In the genomic region with DNA sequence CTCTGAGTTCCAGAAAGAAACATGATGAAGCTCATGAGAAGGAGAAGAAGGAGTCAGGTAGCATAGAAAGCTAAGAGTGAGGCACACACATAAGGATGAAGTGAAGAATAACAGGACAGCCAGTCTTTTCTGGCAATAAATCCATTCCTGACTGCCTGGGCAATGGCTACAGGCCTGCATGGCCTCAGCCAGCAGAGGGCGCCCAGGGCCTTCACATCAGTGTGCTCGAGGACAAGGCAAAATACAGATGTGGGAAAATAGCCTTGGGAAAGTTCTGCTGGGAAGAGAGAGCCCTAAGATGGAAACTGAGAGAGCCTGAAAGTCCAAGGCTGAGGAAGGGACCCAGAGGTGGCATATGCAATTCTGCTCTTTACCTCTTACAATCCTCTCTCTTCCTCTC, we compare ENCODE assay signal across 8 mouse cellular contexts. TPM values are rescaled to one million over a fixed set of nuclear protein-coding genes. Genes with fewer than 3 reads are reported as not detected.
DNase-seq lines count a peak whose midpoint lies in the region; ATAC-seq and TF ChIP-seq lines count a peak whose summit lies in the region.

No protein-coding gene starts in this region.

- WGBS in forebrain, embryonic 15.5 days, result 0% methylated on average over 2 of the region's 2 CpGs
- 0% methylated on average over 2 of the region's 2 CpGs for WGBS in lung, embryonic 14.5 days

- no peaks in the 10 kb centered on the region for H3K4me1 ChIP-seq in MEL (ENCODE audit: control insufficient read depth in 1 of 2, insufficient read depth in 2 of 2, low read length in 2 of 2)
- H3K4me1 ChIP-seq in forebrain, embryonic 15.5 days, result no peaks in the 10 kb centered on the region
- no peaks in the 10 kb centered on the region for H3K4me1 ChIP-seq in lung, embryonic 14.5 days (ENCODE audit: insufficient read depth)

- no peak overlapping the region for H3K4me3 ChIP-seq in MEL (ENCODE audit: control insufficient read depth in 1 of 2, insufficient read depth in 1 of 2, low read depth in 2 of 2, low read length in 2 of 2)
- no peak overlapping the region for H3K4me3 ChIP-seq in forebrain, embryonic 15.5 days
- no peak overlapping the region for H3K4me3 ChIP-seq in lung, embryonic 14.5 days (ENCODE audit: low read depth, low read length)

- peak; percentile 23 for DNase-seq in MEL (ENCODE audit: low read depth, low spot score)
- peak; percentile 71 for DNase-seq in cerebellum, adult 11 months
- peak; percentile 60 to 86 for DNase-seq in layer of hippocampus, adult 18-20 months (ENCODE audit: low spot score in 2 of 2)
- peak; percentile 94 for DNase-seq in lung, embryonic 14.5 days
- peak; percentile 9 for DNase-seq in retina, adult 2 months (ENCODE audit: low read depth, low spot score)
- DNase-seq in urinary bladder, postnatal 36 days (ENCODE audit: low spot score in 2 of 2), result peak; percentile 60 to 69

- no peak for TF ChIP-seq EP300 in MEL (IDR thresholded peaks at IDR 0.05; ENCODE audit: low read depth in 1 of 2, low read length in 2 of 2)

- H3K9me3 ChIP-seq in MEL (replicated peaks; ENCODE audit: insufficient read depth, low read length), result no peaks in the 10 kb centered on the region
- H3K9me3 ChIP-seq in forebrain, embryonic 15.5 days, result no peaks in the 10 kb centered on the region
- no peaks in the 10 kb centered on the region for H3K9me3 ChIP-seq in lung, embryonic 14.5 days (ENCODE audit: low read depth, low read length)

- H3K4me2 ChIP-seq in forebrain, embryonic 15.5 days (replicated peaks), result no peak overlapping the region
- H3K4me2 ChIP-seq in lung, embryonic 14.5 days, result no peak overlapping the region

- no peaks in the 10 kb centered on the region for H3K27me3 ChIP-seq in MEL (ENCODE audit: control insufficient read depth in 1 of 2, insufficient read depth in 2 of 2, low read length in 2 of 2)
- no peaks in the 10 kb centered on the region for H3K27me3 ChIP-seq in forebrain, embryonic 15.5 days
- H3K27me3 ChIP-seq in lung, embryonic 14.5 days (ENCODE audit: insufficient read depth, low read length), result no peaks in the 10 kb centered on the region

- ATAC-seq in forebrain, embryonic 15.5 days (replicated peaks), result peak; percentile 89
- peak; percentile 53 to 78; a peak in 3 of 4 replicates for ATAC-seq in hematopoietic stem cell, adult 5-6 weeks (replicated peaks in 1 of 2; ENCODE audit: insufficient read depth in 1 of 2, low FRiP score in 2 of 2, low TSS enrichment in 1 of 2, low read depth in 1 of 2, poor library complexity in 2 of 2, severe bottlenecking in 2 of 2)
- ATAC-seq in lung, embryonic 14.5 days (ENCODE audit: insufficient read depth), result peak; percentile 84

- no peak for TF ChIP-seq POLR2A in MEL (IDR thresholded peaks at IDR 0.05; ENCODE audit: control insufficient read depth in 1 of 2, insufficient read depth in 1 of 2, low read depth in 1 of 2, low read length in 2 of 2, poor library complexity in 1 of 2)

- TF ChIP-seq CTCF in MEL (IDR thresholded peaks at IDR 0.05 in 2 of 3, conservative IDR thresholded peaks at IDR 0.05 in 1 of 3; ENCODE audit: control insufficient read depth in 1 of 3, insufficient read depth in 1 of 3, low read depth in 2 of 3, low read length in 3 of 3, poor library complexity in 1 of 3, severe bottlenecking in 1 of 3), result peak; percentile 45 to 72 (median 48)
- peak; percentile 96 for TF ChIP-seq CTCF in lung, embryonic 14.5 days (IDR thresholded peaks at IDR 0.05; ENCODE audit: low read depth)

- no peaks in the 10 kb centered on the region for H3K36me3 ChIP-seq in MEL (ENCODE audit: control insufficient read depth in 1 of 2, insufficient read depth in 2 of 2, low read length in 2 of 2)
- H3K36me3 ChIP-seq in forebrain, embryonic 15.5 days, result no peaks in the 10 kb centered on the region
- H3K36me3 ChIP-seq in lung, embryonic 14.5 days (ENCODE audit: insufficient read depth), result no peaks in the 10 kb centered on the region

- H3K27ac ChIP-seq in MEL (ENCODE audit: control insufficient read depth, low read depth, low read length), result no peak overlapping the region
- H3K27ac ChIP-seq in forebrain, embryonic 15.5 days (replicated peaks), result no peak overlapping the region
- no peak overlapping the region for H3K27ac ChIP-seq in lung, embryonic 14.5 days (ENCODE audit: low read depth)

- no peak overlapping the region for H3K9ac ChIP-seq in MEL (ENCODE audit: control insufficient read depth, low read depth, low read length, poor library complexity, severe bottlenecking)
- no peak overlapping the region for H3K9ac ChIP-seq in forebrain, embryonic 15.5 days (replicated peaks)
- H3K9ac ChIP-seq in lung, embryonic 14.5 days, result no peak overlapping the region

- H3K79me2 ChIP-seq in MEL (ENCODE audit: control insufficient read depth, insufficient read depth, low read length, poor library complexity), result no peaks in the 10 kb centered on the region

- TF ChIP-seq RAD21 in MEL (IDR thresholded peaks at IDR 0.05; ENCODE audit: low read depth, low read length), result peak; percentile 50

TF ChIP-seq in MEL, 35 proteins besides CTCF, POLR2A, EP300 and RAD21:
- no peak for TF ChIP-seq JUND (IDR thresholded peaks at IDR 0.05; ENCODE audit: low read depth, low read length)
- no peak for TF ChIP-seq ZMIZ1 (IDR thresholded peaks at IDR 0.05; ENCODE audit: low read depth, low read length)
- TF ChIP-seq SMC3 (IDR thresholded peaks at IDR 0.05; ENCODE audit: low read depth, low read length), result peak; percentile 53
- TF ChIP-seq ZC3H11A (IDR thresholded peaks at IDR 0.05; ENCODE audit: low read depth, low read length), result peak; percentile 28; the same call in 1 of the 2 replicates
TF ChIP-seq in MEL: peak in this region for 2.

RNA-seq across cellular contexts. Expression of a gene that starts 49.9 kb away (rescaled TPM):
- 7.7 and 7.9 TPM in 2 replicates for total RNA-seq in MEL (2012; rRNA removed)
- polyA plus RNA-seq in MEL (2012; ENCODE audit: insufficient read depth in 1 of 2, insufficient read length in 2 of 2, low read depth in 1 of 2, low replicate concordance in 2 of 2, missing spikeins in 1 of 2), result 1 to 10 TPM in 1 of 2 experiments, not detected in 1; 8.7 TPM
- 138 and 144 TPM in 2 replicates for polyA plus RNA-seq in forebrain, embryonic 15.5 days (2015; fragmentation: Nextera tagmentation; extraction: Ambion mirVana)
- 7.4 and 15.9 TPM in 2 replicates for total RNA-seq in hematopoietic stem cell, adult 5-6 weeks (2017)
- 100 to 1,000 TPM; 207 to 219 TPM for total RNA-seq in layer of hippocampus, adult 18-20 months (2021)
- polyA plus RNA-seq in lung, embryonic 14.5 days (2014; fragmentation: Nextera tagmentation; extraction: Ambion mirVana), result 46.8 and 54.2 TPM in 2 replicates

Comparison
In these comparisons a context has a peak if more than half of its experiments do, and no peak if none do; other contexts are left out.
1. DNase-seq: peak in every context shown above with its lines; median percentile 94 in lung, embryonic 14.5 days; 73 in layer of hippocampus, adult 18-20 months; 71 in cerebellum, adult 11 months; 64 in urinary bladder, postnatal 36 days; 23 in MEL; 9 in retina, adult 2 months.
2. RNA of a gene that starts 49.9 kb away (total RNA-seq): 207 to 219 TPM in layer of hippocampus, adult 18-20 months; 7.4 to 15.9 TPM in hematopoietic stem cell, adult 5-6 weeks and 7.7 to 7.9 TPM in MEL; every median in the first group is over 10 times any median in the second.
3. Peak in every context shown above with its lines, with median percentiles within 50 percentile points of each other: ATAC-seq.